Mouse (Mus musculus): ENCODE data around the gene Fam131c. TPM values are rescaled to one million over a fixed set of nuclear protein-coding genes. Genes with fewer than 3 reads are reported as not detected.

The Fam131c gene
- polyA plus RNA-seq (2017; shearing (Covaris generic)): not detected

GRCm38 (mm10) chr4:141367997-141368791 lies at the start of gene Fam131c:
Gene Fam131c (plus strand): TSS chr4:141368220.

DNA sequence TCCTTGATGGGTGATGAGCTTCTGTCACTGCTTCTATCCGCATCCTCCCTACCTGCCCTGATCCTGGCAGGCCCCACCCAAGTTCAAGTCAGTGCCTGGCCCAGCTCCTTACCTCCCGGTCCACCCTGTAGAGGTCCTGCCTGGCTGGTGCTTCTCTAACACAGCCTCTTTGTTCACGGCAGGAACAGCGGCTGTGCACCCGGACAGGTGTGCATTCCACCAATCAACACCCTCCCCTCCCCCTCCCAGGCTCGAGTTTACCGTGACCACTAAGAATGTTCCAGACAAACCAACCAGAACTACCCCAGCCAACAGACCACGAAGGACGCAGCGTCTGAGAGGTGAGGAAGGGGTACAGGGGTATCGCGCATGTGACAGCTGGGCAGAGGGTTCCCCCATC lies 30.5 kb downstream of the Fam131c start, which contains the start of gene Clcnka:
TSS of gene Clcnka (minus strand) at position 180 of the 400 bp plus-strand sequence.

DNA sequence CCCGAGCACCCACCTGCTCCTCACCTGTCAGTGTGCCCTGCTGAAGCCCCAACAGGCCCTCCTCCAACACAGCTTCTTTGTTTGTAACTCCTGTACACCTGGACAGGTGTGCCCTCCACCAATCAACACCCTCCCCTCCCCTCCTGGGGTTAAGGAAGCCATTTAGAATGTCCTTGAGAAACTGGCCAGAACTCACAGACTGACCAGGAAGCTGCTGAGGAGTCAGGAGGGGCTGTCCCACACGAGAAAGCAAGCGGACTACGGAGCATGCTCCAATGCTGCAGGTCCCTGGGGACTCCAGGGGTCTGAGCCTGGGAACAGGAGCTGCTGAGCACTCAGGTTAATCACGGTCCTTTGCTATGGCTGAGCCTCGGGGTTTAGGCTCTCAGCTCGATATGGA lies 47.9 kb downstream of the Fam131c start, which contains the start of gene Clcnkb:
TSS of gene Clcnkb (minus strand) at position 91 of the 400 bp plus-strand sequence.

DNA sequence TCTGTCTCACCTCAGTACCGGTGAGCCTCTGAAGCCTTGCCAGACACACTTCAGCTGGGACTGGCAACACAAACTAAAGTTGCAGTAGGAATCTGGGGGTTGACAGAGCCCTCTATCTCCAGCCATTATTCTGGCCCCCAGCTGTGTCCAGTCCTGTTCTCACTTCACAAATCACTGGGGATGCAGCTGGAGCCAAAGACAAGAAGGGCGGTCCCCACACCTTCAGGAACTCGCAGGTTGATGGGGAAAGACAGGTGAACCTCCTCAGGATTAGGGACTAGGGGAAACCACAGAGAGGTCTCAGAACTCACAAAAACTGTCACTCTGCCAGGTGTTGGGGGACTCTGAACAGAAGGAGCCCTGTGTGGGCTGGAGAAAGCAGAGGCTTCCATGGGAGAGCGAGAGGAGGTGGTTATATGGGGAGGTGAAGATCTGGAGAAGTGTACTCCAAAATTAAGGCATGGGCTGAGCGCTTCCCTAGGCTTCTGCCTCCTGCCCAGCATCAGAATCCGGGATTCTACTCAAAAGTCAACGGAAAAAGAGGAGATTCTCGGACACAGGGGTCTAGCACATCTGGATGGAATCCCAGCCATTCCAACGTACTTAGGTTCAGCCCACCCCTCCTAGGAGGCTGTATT lies 52.3 kb downstream of the Fam131c start, which contains the start of gene Hspb7:
TSS of gene Hspb7 (plus strand) at position 588 of the 638 bp plus-strand sequence.

Other genes starting within 250 kb of the Fam131c start
- 79.6 TPM for gene Szrd1, start 228.4 kb upstream of the Fam131c start, polyA plus RNA-seq (2017; shearing (Covaris generic))
- gene Fbxo42, start 220.3 kb upstream of the Fam131c start, polyA plus RNA-seq (2017; shearing (Covaris generic)): 9.3 TPM
- 5.8 TPM for gene Rsg1, start 154.3 kb upstream of the Fam131c start, polyA plus RNA-seq (2017; shearing (Covaris generic))
- not detected for gene Arhgef19, start 128.7 kb upstream of the Fam131c start, polyA plus RNA-seq (2017; shearing (Covaris generic))
- gene Epha2, start 67.0 kb upstream of the Fam131c start, polyA plus RNA-seq (2017; shearing (Covaris generic)): not detected
- gene Clcnka, start 30.5 kb downstream of the Fam131c start, polyA plus RNA-seq (2017; shearing (Covaris generic)): not detected
- not detected for gene Clcnkb, start 47.8 kb downstream of the Fam131c start, polyA plus RNA-seq (2017; shearing (Covaris generic))
- not detected for gene Hspb7, start 52.6 kb downstream of the Fam131c start, polyA plus RNA-seq (2017; shearing (Covaris generic))
- not detected for gene Srarp, start 67.9 kb downstream of the Fam131c start, polyA plus RNA-seq (2017; shearing (Covaris generic))
- 42.6 TPM for gene Zbtb17, start 76.4 kb downstream of the Fam131c start, polyA plus RNA-seq (2017; shearing (Covaris generic))
- gene Spen, start 170.4 kb downstream of the Fam131c start, polyA plus RNA-seq (2017; shearing (Covaris generic)): 7.7 TPM
- gene Fblim1, start 237.9 kb downstream of the Fam131c start, polyA plus RNA-seq (2017; shearing (Covaris generic)): not detected